Mouse (Mus musculus) limb, embryonic 11.5 days (tissue): ENCODE data around the gene Uvrag. TPM values are rescaled to one million over a fixed set of nuclear protein-coding genes. Genes with fewer than 3 reads are reported as not detected.

Experiments used
- ATAC-seq: fragments of 200-750 bp; cut with Nextera tagmentation; 2 replicates; pipeline ENCODE4 v1.8.0; 2017; ENCODE audit warnings: low read depth; ENCODE audit not compliant: insufficient number of reproducible peaks, low FRiP score, low TSS enrichment
- DNase-seq: peaks from one replicate; pipeline ENCODE4 v3.0.0-alpha.2; 2015; ENCODE audit warnings: low spot score
- H3K27ac ChIP-seq: fragments of 300-500 bp; sonication (generic); replicated peaks from 2 replicates; pipeline ENCODE4 v1.5.1; 2014; ENCODE audit warnings: low read depth, mild to moderate bottlenecking, low read length
- H3K27me3 ChIP-seq: fragments of 300-500 bp; sonication (generic); 2 replicates; pipeline ENCODE4 v1.6.1; 2014; ENCODE audit warnings: mild to moderate bottlenecking, low read length, mixed read lengths; ENCODE audit not compliant: control insufficient read depth, insufficient read depth
- H3K36me3 ChIP-seq: fragments of 300-500 bp; sonication (generic); 2 replicates; pipeline ENCODE4 v1.6.1; 2014; ENCODE audit warnings: mild to moderate bottlenecking, low read length, moderate library complexity, mixed read lengths; ENCODE audit not compliant: control insufficient read depth, insufficient read depth
- H3K4me1 ChIP-seq: fragments of 300-500 bp; sonication (generic); 2 replicates; pipeline ENCODE4 v1.6.1; 2014; ENCODE audit warnings: low read length, mixed read lengths; ENCODE audit not compliant: control insufficient read depth, insufficient read depth
- H3K4me2 ChIP-seq: fragments of 300-500 bp; sonication (generic); 2 replicates; pipeline ENCODE4 v1.6.1; 2014; ENCODE audit warnings: low read depth, mild to moderate bottlenecking, moderate library complexity; ENCODE audit not compliant: severe bottlenecking
- H3K4me3 ChIP-seq: fragments of 300-500 bp; sonication (generic); 2 replicates; pipeline ENCODE4 v1.5.1; 2014; ENCODE audit warnings: low read depth, low read length
- H3K9ac ChIP-seq: fragments of 300-500 bp; sonication (generic); 2 replicates; pipeline ENCODE4 v1.6.1; 2014; ENCODE audit warnings: mild to moderate bottlenecking, low read length
- H3K9me3 ChIP-seq: fragments of 300-500 bp; sonication (generic); 2 replicates; pipeline ENCODE4 v1.6.1; 2016; ENCODE audit warnings: low read length; ENCODE audit not compliant: control insufficient read depth
- WGBS: fragments of 180-500 bp; shearing (Covaris S2); extraction: QIAGEN DNeasy Blood & Tissue Kit; methylation state at CpG from one replicate; pipeline ENCODE4 v1.1.7; 2014; 5-methylcytosine and 5-hydroxymethylcytosine counted together
- polyA plus RNA-seq: library from polyadenylated mRNA; unstranded; fragments of >200 nt; fragmentation: Nextera tagmentation; extraction: Ambion mirVana; gene quantifications from 2 replicates; pipeline ENCODE4 v1.2.1, GENCODE M21; 2014

Uvrag gene
- polyA plus RNA-seq, 1 experiment from 2014 or later: 11.8 TPM

- WGBS: 95% methylated on average over 3 of the region's 3 CpGs
- DNase-seq: no peak
- Histone ChIP-seq H3K9me3 (no peaks in the 10 kb centered on the region), H3K36me3 (no peaks in the 10 kb centered on the region), H3K4me3 (no peak overlapping the region), H3K9ac (no peak overlapping the region), H3K27ac (no peak overlapping the region), H3K4me1 (0 out of 2 replicates have a peak, but pooled peaks cover 4% of the 10 kb centered on the region), H3K4me2 (no peak overlapping the region), H3K27me3 (no peaks in the 10 kb centered on the region)
- ATAC-seq: no peak
These were observed 107.6 kb downstream of the Uvrag start for GRCm38 (mm10) chr7:99033314-99033713.

GRCm38 (mm10) chr7:99032051-99032450 lies 108.9 kb downstream of the Uvrag start:
- ATAC-seq (no peak), DNase-seq (no peak)
- Histone ChIP-seq H3K4me3 (no peak overlapping the region), H3K4me1 (0 out of 2 replicates have a peak, but pooled peaks cover 4% of the 10 kb centered on the region), H3K27ac (no peak overlapping the region), H3K9me3 (no peaks in the 10 kb centered on the region), H3K36me3 (no peaks in the 10 kb centered on the region), H3K9ac (no peak overlapping the region), H3K27me3 (no peaks in the 10 kb centered on the region), H3K4me2 (no peak overlapping the region)
- 89% methylated on average over 8 of the region's 8 CpGs for WGBS

- no peak for DNase-seq
- Histone ChIP-seq H3K4me1 (no peaks in the 10 kb centered on the region), H3K9me3 (no peaks in the 10 kb centered on the region), H3K27ac (no peak overlapping the region), H3K4me2 (no peak overlapping the region), H3K27me3 (no peaks in the 10 kb centered on the region), H3K4me3 (no peak overlapping the region), H3K9ac (no peak overlapping the region), H3K36me3 (no peaks in the 10 kb centered on the region)
- 92% methylated on average over 7 of the region's 7 CpGs for WGBS
- no peak for ATAC-seq
These were observed 112.8 kb downstream of the Uvrag start for GRCm38 (mm10) chr7:99028108-99028507.

- H3K4me3 ChIP-seq: no peak overlapping the region
- no peaks in the 10 kb centered on the region for H3K4me1 ChIP-seq
- WGBS: 72% methylated on average over 5 of the region's 5 CpGs
- no peaks in the 10 kb centered on the region for H3K27me3 ChIP-seq
- DNase-seq: no peak
- no peak overlapping the region for H3K27ac ChIP-seq
- no peak for ATAC-seq
- no peak overlapping the region for H3K9ac ChIP-seq
- no peaks in the 10 kb centered on the region for H3K9me3 ChIP-seq
- H3K36me3 ChIP-seq: no peaks in the 10 kb centered on the region
- H3K4me2 ChIP-seq: no peak overlapping the region
These were observed 113.8 kb downstream of the Uvrag start for GRCm38 (mm10) chr7:99027185-99027584.

GRCm38 (mm10) chr7:99025989-99026388 lies 115.0 kb downstream of the Uvrag start:
- Histone ChIP-seq H3K36me3 (no peaks in the 10 kb centered on the region), H3K9ac (no peak overlapping the region), H3K4me1 (no peaks in the 10 kb centered on the region), H3K9me3 (no peaks in the 10 kb centered on the region), H3K27me3 (no peaks in the 10 kb centered on the region), H3K4me2 (no peak overlapping the region), H3K4me3 (no peak overlapping the region), H3K27ac (no peak overlapping the region)
- WGBS: 91% methylated on average over 10 of the region's 10 CpGs
- no peak for ATAC-seq
- DNase-seq: no peak

GRCm38 (mm10) chr7:99025265-99025664 lies 115.7 kb downstream of the Uvrag start:
- DNase-seq (no peak), ATAC-seq (no peak)
- no peak overlapping the region for H3K27ac ChIP-seq
- WGBS: 78% methylated on average over 7 of the region's 7 CpGs
- H3K36me3 ChIP-seq: no peaks in the 10 kb centered on the region
- no peaks in the 10 kb centered on the region for H3K4me1 ChIP-seq
- H3K4me2 ChIP-seq: no peak overlapping the region
- no peaks in the 10 kb centered on the region for H3K9me3 ChIP-seq
- no peak overlapping the region for H3K9ac ChIP-seq
- no peak overlapping the region for H3K4me3 ChIP-seq
- H3K27me3 ChIP-seq: no peaks in the 10 kb centered on the region

- no peaks in the 10 kb centered on the region for H3K27me3 ChIP-seq
- H3K4me3 ChIP-seq: no peak overlapping the region
- H3K4me2 ChIP-seq: no peak overlapping the region
- no peaks in the 10 kb centered on the region for H3K4me1 ChIP-seq
- H3K36me3 ChIP-seq: no peaks in the 10 kb centered on the region
- DNase-seq (no peak), ATAC-seq (no peak)
- 91% methylated on average over 6 of the region's 6 CpGs for WGBS
- no peak overlapping the region for H3K27ac ChIP-seq
- no peak overlapping the region for H3K9ac ChIP-seq
- no peaks in the 10 kb centered on the region for H3K9me3 ChIP-seq
These were observed 116.2 kb downstream of the Uvrag start for GRCm38 (mm10) chr7:99024791-99025190.

GRCm38 (mm10) chr7:99023931-99024330 lies 117.0 kb downstream of the Uvrag start:
- H3K27me3 ChIP-seq: no peaks in the 10 kb centered on the region
- no peak for DNase-seq
- H3K4me1 ChIP-seq: no peaks in the 10 kb centered on the region
- no peak overlapping the region for H3K27ac ChIP-seq
- H3K9me3 ChIP-seq: no peaks in the 10 kb centered on the region
- H3K9ac ChIP-seq: no peak overlapping the region
- no peak overlapping the region for H3K4me3 ChIP-seq
- WGBS: 91% methylated on average over 3 of the region's 3 CpGs
- no peak overlapping the region for H3K4me2 ChIP-seq
- ATAC-seq: no peak
- H3K36me3 ChIP-seq: no peaks in the 10 kb centered on the region

- no peak for DNase-seq
- Histone ChIP-seq H3K4me3 (no peak overlapping the region), H3K27ac (no peak overlapping the region), H3K36me3 (no peaks in the 10 kb centered on the region), H3K9ac (no peak overlapping the region), H3K9me3 (no peaks in the 10 kb centered on the region), H3K4me1 (no peaks in the 10 kb centered on the region), H3K27me3 (no peaks in the 10 kb centered on the region), H3K4me2 (no peak overlapping the region)
- no peak for ATAC-seq
- 41% methylated on average over 4 of the region's 4 CpGs for WGBS
These were observed 119.7 kb downstream of the Uvrag start for GRCm38 (mm10) chr7:99021277-99021676.
